Mouse (Mus musculus): ENCODE data around the gene Cryzl1.

DNA sequence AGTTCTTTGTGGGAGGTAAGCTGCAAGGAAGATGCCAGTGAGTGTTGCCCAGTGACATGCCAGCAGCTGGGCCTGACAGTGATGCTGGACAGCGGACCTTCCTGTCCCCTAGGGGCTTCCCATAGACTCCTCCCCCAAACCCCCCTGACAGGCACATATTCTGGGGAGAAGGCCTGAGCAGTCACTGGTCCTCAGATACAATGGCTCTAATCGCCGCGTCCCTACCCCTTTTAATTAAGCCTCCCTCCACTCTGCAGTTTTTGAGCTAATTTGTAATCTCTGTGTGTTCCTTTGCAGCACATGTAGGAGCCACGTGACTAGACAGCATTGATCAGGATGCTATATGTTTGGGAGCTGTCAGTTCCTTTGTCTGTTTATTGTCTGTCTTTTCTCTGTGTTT lies 41.9 kb upstream of the Cryzl1 start:
- TF ChIP-seq POLR2A (IDR thresholded peaks at IDR 0.05; ENCODE audit: low read depth, low read length) (no peak), CTCF (IDR thresholded peaks at IDR 0.05; ENCODE audit: extremely low read depth, insufficient read depth, insufficient read length, insufficient replicate concordance) (no peak)
